Mouse (Mus musculus) frontal cortex, postnatal 10 days (tissue): ENCODE results near the gene Dis3l2.

Experiments
- DNase-seq, 2 experiments: peaks; one replicate each; pipeline ENCODE4 v3.0.0; 2022; ENCODE audit warnings: low spot score in 2 of 2, mixed read lengths in 1 of 2

Dis3l2 gene

DNA sequence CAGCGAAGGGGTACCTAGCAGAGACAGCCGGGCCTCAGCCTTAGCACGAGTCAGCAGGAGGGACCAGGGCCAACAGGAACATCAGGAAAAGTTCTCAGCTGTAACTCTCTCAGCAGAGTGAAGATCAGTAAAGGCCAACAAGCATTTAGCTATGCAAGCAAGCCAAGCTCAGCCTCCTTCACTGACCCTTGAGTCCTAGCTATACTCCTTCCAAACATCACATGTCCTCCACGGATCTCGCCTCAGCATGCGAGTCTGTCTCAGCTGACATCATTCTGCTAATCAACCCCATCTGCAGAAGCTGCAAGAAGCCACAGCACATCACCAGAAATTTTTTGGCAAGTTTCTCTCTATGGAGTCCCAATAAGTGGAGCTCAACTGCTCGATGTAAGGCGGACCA is 370.2 kb downstream of the Dis3l2 start:
- DNase-seq = no peak

DNA sequence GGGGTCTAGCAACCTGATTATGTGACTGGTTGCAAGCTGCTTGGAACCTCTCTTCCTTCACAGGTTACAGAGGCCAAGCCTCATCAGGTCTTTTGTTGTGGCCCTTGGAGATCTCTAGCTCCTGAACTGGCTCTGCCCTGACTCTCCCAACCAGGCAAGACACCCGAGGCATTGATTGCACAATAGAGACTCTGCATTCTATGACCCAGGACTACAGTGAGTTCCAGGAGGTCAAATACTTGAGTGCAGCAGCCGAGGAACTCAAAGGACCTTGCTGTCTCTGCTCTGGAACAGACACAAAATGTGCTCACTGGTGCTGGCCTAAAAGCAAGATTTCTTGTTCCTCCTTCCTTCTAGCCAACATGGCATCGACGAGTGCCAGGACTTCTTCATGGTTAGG is 382.6 kb downstream of the Dis3l2 start:
- no peak for DNase-seq

DNA sequence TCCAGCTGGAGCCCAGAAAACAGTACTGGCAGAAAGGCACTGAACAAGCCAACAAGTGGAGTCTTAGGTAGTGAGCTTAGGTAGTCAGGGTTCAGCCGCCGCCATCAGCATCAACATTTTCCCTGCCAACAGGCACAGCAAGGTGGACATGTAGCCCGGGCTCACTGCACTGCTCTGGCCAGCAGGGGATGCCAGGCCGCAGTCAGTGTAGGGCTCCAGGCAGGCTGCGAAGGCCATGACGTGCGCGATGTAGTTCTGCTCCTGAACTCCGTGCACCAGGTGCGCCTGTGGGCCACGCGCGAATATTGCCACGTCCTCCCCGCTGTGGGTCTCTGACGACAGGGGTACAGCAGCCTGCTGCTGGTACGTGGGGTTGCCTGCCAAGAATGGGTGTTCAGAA is 383.4 kb downstream of the Dis3l2 start:
- DNase-seq = no peak

DNA sequence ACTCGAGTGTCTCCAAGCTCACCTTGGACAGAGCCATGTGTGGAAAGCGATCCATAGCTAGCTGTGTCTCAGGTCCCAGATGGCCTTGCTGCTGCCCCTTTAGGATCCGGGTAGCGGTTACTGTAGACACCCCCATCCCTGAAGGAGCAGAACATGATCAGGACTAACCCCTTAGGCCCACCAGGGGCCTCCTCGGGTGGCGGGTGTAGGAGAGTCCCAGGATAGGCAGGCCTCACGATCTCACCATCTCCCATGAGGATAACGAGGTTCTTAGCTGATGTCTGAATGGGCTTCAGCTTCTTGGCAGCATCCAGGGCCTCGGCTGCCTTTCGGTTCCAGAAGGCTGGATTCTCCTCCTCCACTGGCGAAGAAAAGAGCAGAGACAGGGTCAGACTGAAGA is 385.6 kb downstream of the Dis3l2 start:
- DNase-seq = no peak

DNA sequence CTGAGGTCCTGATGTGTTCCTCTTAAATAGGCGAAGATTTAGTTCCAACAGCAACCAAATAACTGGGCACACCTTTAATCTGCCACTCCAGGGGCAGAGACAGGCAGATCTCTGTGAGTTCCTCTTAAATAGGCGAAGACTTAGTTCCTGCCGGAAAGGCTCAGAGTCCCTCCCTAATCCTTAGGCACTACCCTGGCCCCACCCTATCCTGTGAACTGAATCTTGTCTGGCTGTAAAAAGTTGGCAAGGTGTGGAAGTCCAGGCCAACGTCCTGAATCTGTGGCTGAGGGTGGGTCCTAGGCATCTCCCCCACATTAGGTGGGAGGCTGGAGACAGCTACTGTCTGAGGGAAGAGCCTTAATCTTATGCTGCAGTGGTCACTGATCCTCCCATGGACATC is 386.2 kb downstream of the Dis3l2 start, which contains the start of gene Alppl2:
Alppl2 (minus strand) TSS at position 101 of the 400 bp plus-strand sequence.
- DNase-seq = no peak

DNA sequence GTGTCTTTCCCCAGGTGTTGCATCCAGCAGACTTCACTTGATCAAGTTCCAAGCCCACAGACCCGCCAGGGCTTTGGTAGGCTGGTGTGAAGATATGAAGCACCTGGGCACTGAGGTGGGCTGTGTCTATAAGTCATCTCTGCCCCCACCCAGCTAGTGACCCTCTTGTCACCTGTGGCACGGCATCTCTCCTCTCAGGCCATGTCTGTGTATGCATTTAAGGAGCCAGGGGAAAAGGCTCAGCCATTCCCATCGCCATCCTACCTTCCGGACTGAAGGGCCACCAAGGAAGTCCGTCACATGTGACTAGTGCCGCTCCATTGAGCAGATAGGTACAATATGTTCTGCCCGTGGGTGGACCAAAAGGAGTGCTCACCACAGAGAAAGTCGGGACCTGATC is 392.0 kb downstream of the Dis3l2 start:
- no peak for DNase-seq

DNA sequence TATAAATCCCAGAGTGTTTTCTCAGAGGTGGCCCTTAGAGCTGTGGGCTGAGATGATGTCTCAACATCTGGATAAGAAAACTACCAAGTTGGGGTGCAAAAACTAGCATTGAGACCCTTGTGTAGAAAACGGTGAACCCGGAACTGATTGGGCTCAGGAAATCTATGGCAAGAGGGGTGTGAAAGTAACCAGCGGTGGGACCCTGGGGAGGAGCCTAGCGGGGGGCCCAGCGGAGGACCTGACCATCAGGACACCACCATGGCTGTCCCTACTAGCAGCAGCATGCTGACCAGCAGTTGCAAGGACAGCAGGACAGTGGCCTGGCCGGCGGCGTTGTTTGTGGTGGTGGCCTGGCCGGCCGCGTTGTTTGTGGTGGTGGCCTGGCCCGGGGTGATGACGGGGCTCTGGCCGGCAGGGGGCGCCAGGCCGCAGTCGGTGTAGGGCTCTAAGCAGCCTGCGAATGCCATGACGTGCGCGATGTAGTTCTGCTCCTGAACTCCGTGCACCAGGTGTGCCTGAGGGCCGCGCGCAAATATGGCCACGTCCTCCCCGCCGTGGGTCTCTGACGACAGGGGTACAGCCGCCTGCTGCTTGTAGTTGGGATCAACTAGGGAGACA is 394.9 kb downstream of the Dis3l2 start:
- peak in 1 of 2 experiments; percentile 39 for DNase-seq
